ENCODE assay signal across 28 mouse cellular contexts in genomic region chr3:39982656-39983055, GRCm38 (mm10).
"Had no signal": no experiment of that assay in that cellular context is flagged by ENCODE, and none has a peak within 500 bp of the region (broad histone marks: within the 10 kb centered on the region; RNA-seq: fewer than 3 reads in every experiment).

No protein-coding gene starts in this region.

- H3K4me3 ChIP-seq: heart, adult 2 months; heart, embryonic 13.5 days; heart, embryonic 15.5 days; hindbrain, embryonic 13.5 days; hindbrain, embryonic 15.5 days; kidney, embryonic 15.5 days; limb, embryonic 10.5 days; limb, embryonic 12.5 days; liver, embryonic 13.5 days; liver, embryonic 15.5 days had no signal

- H3K27ac ChIP-seq: heart, adult 2 months; heart, embryonic 13.5 days; heart, embryonic 15.5 days; hindbrain, embryonic 13.5 days; hindbrain, embryonic 15.5 days; hindbrain, postnatal 0 days; kidney, embryonic 15.5 days; kidney, postnatal 0 days; limb, embryonic 10.5 days; limb, embryonic 12.5 days; liver, embryonic 13.5 days; liver, embryonic 15.5 days had no signal

- H3K36me3 ChIP-seq: heart, embryonic 13.5 days; heart, embryonic 15.5 days; hindbrain, embryonic 13.5 days; hindbrain, embryonic 15.5 days; kidney, embryonic 15.5 days; limb, embryonic 10.5 days; limb, embryonic 12.5 days; liver, embryonic 13.5 days; liver, embryonic 15.5 days had no signal

- H3K9ac ChIP-seq: heart, embryonic 13.5 days; heart, embryonic 15.5 days; hindbrain, embryonic 13.5 days; hindbrain, embryonic 15.5 days; kidney, embryonic 15.5 days; limb, embryonic 12.5 days; liver, embryonic 13.5 days; liver, embryonic 15.5 days had no signal

- H3K27me3 ChIP-seq: heart, embryonic 13.5 days; heart, embryonic 15.5 days; hindbrain, embryonic 13.5 days; hindbrain, embryonic 15.5 days; kidney, embryonic 15.5 days; limb, embryonic 12.5 days; liver, embryonic 13.5 days; liver, embryonic 15.5 days had no signal

- H3K4me2 ChIP-seq: heart, embryonic 11.5 days; heart, embryonic 13.5 days; heart, embryonic 15.5 days; hindbrain, embryonic 13.5 days; hindbrain, embryonic 15.5 days; kidney, embryonic 15.5 days; limb, embryonic 12.5 days; liver, embryonic 11.5 days; liver, embryonic 13.5 days; liver, embryonic 15.5 days had no signal

- H3K9me3 ChIP-seq: heart, embryonic 15.5 days; hindbrain, embryonic 13.5 days; hindbrain, embryonic 15.5 days; kidney, embryonic 15.5 days; limb, embryonic 10.5 days; liver, embryonic 13.5 days; liver, embryonic 15.5 days had no signal

- ATAC-seq: hindbrain, postnatal 0 days; intestine, embryonic 16.5 days had no signal

- DNase-seq: gastrocnemius, postnatal 14 days; gastrocnemius, postnatal 36 days; heart, adult 11 months; heart, adult 2 months; heart, postnatal 14 days; heart, postnatal 36 days; kidney, adult 11 months; kidney, adult 2 months; kidney, adult 9 months; kidney, postnatal 14 days; kidney, postnatal 36 days; layer of hippocampus, adult 9-11 months; layer of hippocampus, postnatal 36 days; liver; liver, embryonic 13.5 days had no signal

- H3K4me1 ChIP-seq: heart, embryonic 13.5 days; heart, embryonic 15.5 days; hindbrain, embryonic 13.5 days; hindbrain, embryonic 15.5 days; kidney, embryonic 15.5 days; limb, embryonic 12.5 days; liver, embryonic 13.5 days; liver, embryonic 15.5 days had no signal
